Mouse (Mus musculus) C2C12 (cell line): ENCODE data around the gene Vac14. TPM values are rescaled to one million over a fixed set of nuclear protein-coding genes. Genes with fewer than 3 reads are reported as not detected.

ENCODE experiments used
- H3K27me3 ChIP-seq: one replicate; pipeline ENCODE4 v1.6.1; 2011; ENCODE audit not compliant: control insufficient read depth, insufficient read depth, insufficient read length
- H3K36me3 ChIP-seq: one replicate; pipeline ENCODE4 v1.6.1; 2011; ENCODE audit not compliant: control insufficient read depth, insufficient read depth
- H3K4me3 ChIP-seq: one replicate; pipeline ENCODE4 v1.5.1; 2011; ENCODE audit warnings: mild to moderate bottlenecking, control low read depth; ENCODE audit not compliant: poor library complexity, insufficient read depth, severe bottlenecking
- H3K79me2 ChIP-seq: one replicate; pipeline ENCODE4 v1.6.1; 2011; ENCODE audit not compliant: control insufficient read depth, insufficient read depth
- H3K79me3 ChIP-seq: one replicate; pipeline ENCODE4 v1.6.1; 2011; ENCODE audit warnings: low read depth, control low read depth
- H3ac ChIP-seq: one replicate; pipeline ENCODE3; 2011; ENCODE audit warnings: low read depth; ENCODE audit not compliant: control insufficient read depth, insufficient read length
- CEBPB ChIP-seq: IDR thresholded peaks from one replicate; pipeline ENCODE4 v1.6.1; 2011; ENCODE audit warnings: low read depth, mild to moderate bottlenecking, control low read depth, moderate library complexity
- CTCF ChIP-seq: IDR thresholded peaks from one replicate; pipeline ENCODE4 v1.5.1; 2011; ENCODE audit not compliant: control insufficient read depth, insufficient read depth, insufficient read length
- FOSL1 ChIP-seq: IDR thresholded peaks from one replicate; pipeline ENCODE4 v1.8.0; 2011; ENCODE audit warnings: mild to moderate bottlenecking, low read length; ENCODE audit not compliant: poor library complexity, insufficient read depth, severe bottlenecking
- MAX ChIP-seq: IDR thresholded peaks from one replicate; pipeline ENCODE4 v1.6.1; 2011; ENCODE audit warnings: mild to moderate bottlenecking, control low read depth
- MYOD1 ChIP-seq: IDR thresholded peaks from one replicate; pipeline ENCODE4 v1.6.1; 2011; ENCODE audit warnings: low read depth; ENCODE audit not compliant: control insufficient read depth, insufficient read length
- MYOG ChIP-seq: IDR thresholded peaks from one replicate; pipeline ENCODE4 v1.6.1; 2011; ENCODE audit not compliant: control insufficient read depth, insufficient read length; ENCODE audit errors: extremely low read depth
- USF1 ChIP-seq: IDR thresholded peaks from one replicate; pipeline ENCODE4 v1.6.1; 2011; ENCODE audit warnings: low read depth, mild to moderate bottlenecking, control low read depth, moderate library complexity
- polyA plus RNA-seq: library from polyadenylated mRNA; unstranded; fragments of >200 nt; fragmentation: generic; extraction: Trizol; gene quantifications from one replicate; pipeline ENCODE4 v1.2.1, GENCODE M21; 2012; ENCODE audit warnings: missing spikeins

Vac14 gene
- polyA plus RNA-seq, 1 experiment = 22.2 TPM

- Histone ChIP-seq H3ac (no peak overlapping the region), H3K36me3 (peaks cover 11% of the 10 kb centered on the region), H3K27me3 (no peaks in the 10 kb centered on the region), H3K79me2 (no peaks in the 10 kb centered on the region), H3K4me3 (no peak overlapping the region), H3K79me3 (no peaks in the 10 kb centered on the region)
- TF ChIP-seq CTCF (no peak), MYOD1 (no peak), USF1 (no peak), MAX (no peak), FOSL1 (no peak), MYOG (no peak), CEBPB (no peak)
These were observed 30.9 kb downstream of the Vac14 start for GRCm38 (mm10) chr8:110649286-110649685.

- no peaks in the 10 kb centered on the region for H3K27me3 ChIP-seq
- no peaks in the 10 kb centered on the region for H3K79me3 ChIP-seq
- H3ac ChIP-seq = no peak overlapping the region
- no peaks in the 10 kb centered on the region for H3K79me2 ChIP-seq
- H3K36me3 ChIP-seq = peaks cover 11% of the 10 kb centered on the region
- TF ChIP-seq MYOG (no peak), MYOD1 (no peak), MAX (no peak), CEBPB (no peak), CTCF (no peak), USF1 (no peak), FOSL1 (no peak)
- no peak overlapping the region for H3K4me3 ChIP-seq
These were observed 32.5 kb downstream of the Vac14 start for GRCm38 (mm10) chr8:110650838-110651237.

- Histone ChIP-seq H3K36me3 (peaks cover 11% of the 10 kb centered on the region), H3K79me3 (no peaks in the 10 kb centered on the region), H3ac (no peak overlapping the region), H3K27me3 (no peaks in the 10 kb centered on the region), H3K4me3 (no peak overlapping the region), H3K79me2 (no peaks in the 10 kb centered on the region)
- TF ChIP-seq MYOD1 = no peak
- TF ChIP-seq CTCF = no peak
- no peak for TF ChIP-seq MYOG
- no peak for TF ChIP-seq USF1
- no peak for TF ChIP-seq FOSL1
- no peak for TF ChIP-seq MAX
- TF ChIP-seq CEBPB = no peak
These were observed 33.5 kb downstream of the Vac14 start for GRCm38 (mm10) chr8:110651847-110652246.

GRCm38 (mm10) chr8:110654075-110655060 lies 36.0 kb downstream of the Vac14 start:
- Histone ChIP-seq H3K27me3 (no peaks in the 10 kb centered on the region), H3K79me2 (no peaks in the 10 kb centered on the region), H3K36me3 (peaks cover 7% of the 10 kb centered on the region), H3ac (no peak overlapping the region), H3K79me3 (no peaks in the 10 kb centered on the region), H3K4me3 (no peak overlapping the region)
- no peak for TF ChIP-seq CEBPB
- no peak for TF ChIP-seq CTCF
- TF ChIP-seq MAX = no peak
- TF ChIP-seq FOSL1 = no peak
- no peak for TF ChIP-seq MYOG

GRCm38 (mm10) chr8:110655827-110656226 lies 37.4 kb downstream of the Vac14 start:
- no peak overlapping the region for H3K4me3 ChIP-seq
- H3K27me3 ChIP-seq = no peaks in the 10 kb centered on the region
- H3ac ChIP-seq = no peak overlapping the region
- no peaks in the 10 kb centered on the region for H3K79me2 ChIP-seq
- no peak for TF ChIP-seq MYOG
- no peak for TF ChIP-seq MYOD1
- no peak for TF ChIP-seq USF1
- no peak for TF ChIP-seq FOSL1
- TF ChIP-seq MAX = no peak
- TF ChIP-seq CEBPB = no peak
- no peak for TF ChIP-seq CTCF
- no peaks in the 10 kb centered on the region for H3K79me3 ChIP-seq
- H3K36me3 ChIP-seq = peaks cover 8% of the 10 kb centered on the region

- Histone ChIP-seq H3ac (no peak overlapping the region), H3K27me3 (no peaks in the 10 kb centered on the region), H3K79me2 (no peaks in the 10 kb centered on the region), H3K36me3 (peaks cover 4% of the 10 kb centered on the region), H3K79me3 (no peaks in the 10 kb centered on the region), H3K4me3 (no peak overlapping the region)
- TF ChIP-seq MYOG (no peak), MAX (no peak), CEBPB (no peak), USF1 (no peak), FOSL1 (no peak)
These were observed 39.3 kb downstream of the Vac14 start for GRCm38 (mm10) chr8:110657661-110658060.
